Mouse (Mus musculus) cerebellum, adult 2 months (tissue): ENCODE data around the gene 1700024P04Rik.

ENCODE experiments used
- CTCF ChIP-seq: fragments of 200-500 bp; IDR thresholded peaks from 2 replicates; pipeline ENCODE4 v1.5.1; 2011; ENCODE audit warnings: low read depth, mild to moderate bottlenecking, control low read depth, low read length, moderate library complexity, borderline replicate concordance; ENCODE audit not compliant: insufficient read depth
- POLR2A ChIP-seq: fragments of 200-500 bp; IDR thresholded peaks from 2 replicates; pipeline ENCODE4 v1.6.1; 2011; ENCODE audit warnings: low read length, control low read depth, borderline replicate concordance; ENCODE audit not compliant: insufficient read depth

GRCm38 (mm10) chr13:98966583-98966982 lies 17.8 kb downstream of the 1700024P04Rik start:
- TF ChIP-seq CTCF (no peak), POLR2A (no peak)
